Mouse (Mus musculus) gastrocnemius, postnatal 4 days (tissue): Measurements from ENCODE around the gene Capn5. TPM values are rescaled to one million over a fixed set of nuclear protein-coding genes. Genes with fewer than 3 reads are reported as not detected.
A peak's percentile ranks its signal among the peaks of the same experiment; 100 is the strongest.

Experiments used
- DNase-seq, 2 experiments: peaks; one replicate each; pipeline ENCODE4 v3.0.0; 2021 to 2022; ENCODE audit warnings: low spot score in 2 of 2, mixed read lengths in 2 of 2
- total RNA-seq, 2 experiments: library from RNA; stranded (reverse); gene quantifications; 2 replicates each; pipeline ENCODE4 v1.2.3; 2021

Capn5 gene
- total RNA-seq, 2 experiments from 2014 or later: 6.8 to 8.6 TPM

DNA sequence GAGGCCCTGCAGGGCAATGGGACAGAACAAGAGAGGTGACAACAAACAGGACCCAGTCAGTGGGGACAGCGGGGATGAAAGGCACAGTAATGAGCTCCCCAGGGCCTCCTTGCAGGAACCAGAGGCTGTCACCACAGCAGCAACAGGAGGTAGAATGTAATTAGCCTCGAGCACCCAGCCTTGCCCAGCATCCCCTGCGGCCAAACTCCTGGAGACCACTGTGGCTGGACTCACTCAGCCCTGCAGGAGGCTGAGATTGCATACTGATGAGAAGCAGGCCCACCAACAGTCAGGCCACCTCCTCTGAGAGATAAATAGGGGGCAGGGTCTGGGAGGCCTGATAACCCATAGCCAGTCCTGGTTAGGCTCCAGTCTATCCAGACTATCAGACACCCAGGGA is 28.3 kb downstream of the Capn5 start:
- DNase-seq: no peak

DNA sequence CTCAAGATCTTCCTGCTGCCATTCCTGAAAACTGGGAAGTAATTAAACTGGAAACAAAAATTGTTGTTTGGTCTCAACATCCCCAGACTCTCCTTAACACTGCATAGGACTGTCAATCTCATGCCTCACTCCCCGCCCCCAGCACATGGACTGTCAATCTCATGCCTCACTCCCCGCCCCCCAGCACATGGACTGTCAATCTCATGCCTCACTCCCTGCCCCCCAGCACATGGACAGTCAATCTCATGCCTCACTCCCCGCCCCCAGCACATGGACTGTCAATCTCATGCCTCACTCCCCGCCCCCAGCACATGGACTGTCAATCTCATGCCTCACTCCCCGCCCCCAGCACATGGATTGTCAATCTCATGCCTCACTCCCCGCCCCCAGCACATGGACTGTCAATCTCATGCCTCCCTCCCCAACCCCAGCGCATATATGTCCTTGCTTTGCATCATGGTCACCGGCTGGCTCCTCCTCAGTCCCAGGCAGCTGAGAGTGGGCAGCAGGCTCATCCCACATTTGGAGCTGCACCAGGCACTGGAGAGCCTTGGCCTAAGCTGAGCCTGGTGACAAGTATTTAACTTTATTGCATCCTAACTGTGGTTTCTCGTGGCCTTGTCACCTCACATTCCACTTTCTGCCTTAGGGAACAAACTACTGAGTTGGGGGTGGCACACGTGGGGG is 29.2 kb downstream of the Capn5 start:
- no peak for DNase-seq

DNA sequence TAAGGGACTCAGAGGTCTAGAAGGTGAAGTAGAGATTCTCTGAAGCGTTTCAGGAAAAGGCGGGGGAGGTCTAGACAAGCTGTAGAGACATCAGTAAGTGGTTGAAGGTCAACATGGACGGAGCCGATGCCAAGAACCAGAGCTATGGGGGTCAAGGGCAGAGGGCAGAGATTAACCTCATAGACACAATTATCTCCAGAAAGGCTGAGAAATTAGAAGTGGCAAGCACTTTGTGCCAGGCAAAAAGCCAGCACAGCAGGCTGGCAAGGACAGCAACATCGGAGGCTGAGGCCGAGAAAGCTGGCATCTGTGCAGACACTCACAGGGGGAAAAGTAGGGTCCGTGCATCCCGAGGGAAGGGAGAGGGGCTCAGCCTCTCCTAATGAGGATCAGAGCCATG is 30.3 kb downstream of the Capn5 start:
- no peak for DNase-seq

- no peak for DNase-seq
These were observed 31.6 kb downstream of the Capn5 start for GRCm38 (mm10) chr7:98146447-98146845.

GRCm38 (mm10) chr7:98145842-98146446 is 32.1 kb downstream of the Capn5 start:
- DNase-seq: no peak

GRCm38 (mm10) chr7:98145402-98145801 is 32.7 kb downstream of the Capn5 start, which contains the start of gene Omp:
Gene Omp, minus strand, starts transcription at chr7:98145502.
- DNase-seq: no peak

DNA sequence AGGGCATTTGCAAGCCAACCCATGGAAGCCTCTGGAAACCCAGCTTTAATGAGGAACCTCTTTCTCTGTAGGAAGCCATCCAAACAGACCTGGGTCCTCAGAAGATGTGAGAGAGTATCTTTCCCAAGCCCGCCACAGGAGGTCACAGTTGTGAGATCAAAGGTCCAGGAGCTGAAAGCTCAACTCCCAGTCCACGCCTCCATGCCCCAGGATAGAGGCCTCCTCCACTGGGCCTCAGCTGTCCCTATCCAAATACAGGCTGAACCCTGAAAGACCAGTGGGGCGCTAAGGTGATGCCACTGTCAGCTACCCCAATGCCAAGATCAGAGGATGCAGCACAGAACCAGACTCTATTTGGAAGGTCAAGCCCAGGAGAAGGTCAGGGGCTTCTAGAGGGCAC is 35.4 kb downstream of the Capn5 start:
- DNase-seq: no peak

- DNase-seq: no peak
These were observed 35.8 kb downstream of the Capn5 start for GRCm38 (mm10) chr7:98142247-98142646.

- DNase-seq: no peak
These were observed 36.9 kb downstream of the Capn5 start for GRCm38 (mm10) chr7:98141206-98141605.

DNA sequence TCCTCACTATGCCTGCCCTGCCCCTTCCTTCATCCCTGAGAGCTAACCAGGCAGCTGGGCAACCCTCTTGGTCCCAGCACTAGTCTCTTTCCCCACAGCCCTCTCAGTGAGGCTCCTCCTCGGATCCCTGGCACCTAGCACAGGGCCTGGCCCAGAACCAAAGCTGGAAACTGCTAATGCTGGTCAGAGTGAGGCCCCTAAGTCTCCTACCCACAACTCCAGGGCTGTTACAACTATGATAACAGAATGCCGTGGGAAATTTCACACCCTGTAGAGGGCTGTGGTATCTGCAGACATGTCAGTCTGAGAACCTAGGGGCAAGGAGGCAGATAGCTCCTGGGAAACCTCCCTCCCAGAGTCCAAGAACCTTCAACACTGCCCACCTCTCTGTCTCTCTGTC is 37.5 kb downstream of the Capn5 start:
- no peak for DNase-seq

GRCm38 (mm10) chr7:98139216-98139615 is 38.9 kb downstream of the Capn5 start:
- DNase-seq: no peak

DNA sequence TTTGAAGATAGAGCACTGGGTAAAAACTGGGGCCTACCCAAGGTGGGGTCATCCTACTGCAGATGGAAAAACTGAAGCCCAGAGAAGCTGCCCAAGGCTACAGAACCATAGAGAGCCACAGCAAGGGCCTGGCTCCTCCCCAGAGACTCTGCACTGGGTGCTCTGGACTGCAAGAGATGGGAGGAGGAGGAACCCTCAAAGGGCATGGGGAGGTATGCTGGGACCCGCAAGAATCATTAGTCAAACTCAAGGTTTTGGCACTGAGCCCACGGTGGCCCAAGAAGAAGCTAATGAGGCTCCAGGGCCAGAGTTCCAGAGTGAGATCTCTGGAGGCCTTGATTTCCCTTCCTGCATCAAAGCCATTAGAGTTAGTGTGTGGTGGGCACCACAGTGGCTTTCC is 40.1 kb downstream of the Capn5 start:
- no peak for DNase-seq

- DNase-seq: no peak
These were observed 40.5 kb downstream of the Capn5 start for GRCm38 (mm10) chr7:98137583-98137982.

DNA sequence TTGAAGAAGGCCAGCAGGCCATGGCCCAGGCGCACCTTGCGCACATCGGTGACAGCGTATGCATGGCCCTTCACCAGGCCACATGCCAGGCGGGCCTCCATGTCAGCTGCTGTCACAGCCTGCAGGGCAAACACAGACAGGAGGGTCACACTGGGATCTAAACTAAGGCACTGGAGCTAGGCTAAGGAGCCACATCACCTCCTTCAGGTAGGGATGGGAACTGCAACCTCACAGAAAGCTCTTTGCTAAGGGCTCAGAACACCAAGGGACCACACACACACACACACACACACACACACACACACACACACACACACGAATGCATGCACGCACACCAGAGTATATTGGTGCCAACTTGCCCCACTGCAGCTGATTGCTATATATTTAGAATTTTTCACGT is 46.3 kb downstream of the Capn5 start:
- no peak for DNase-seq

DNA sequence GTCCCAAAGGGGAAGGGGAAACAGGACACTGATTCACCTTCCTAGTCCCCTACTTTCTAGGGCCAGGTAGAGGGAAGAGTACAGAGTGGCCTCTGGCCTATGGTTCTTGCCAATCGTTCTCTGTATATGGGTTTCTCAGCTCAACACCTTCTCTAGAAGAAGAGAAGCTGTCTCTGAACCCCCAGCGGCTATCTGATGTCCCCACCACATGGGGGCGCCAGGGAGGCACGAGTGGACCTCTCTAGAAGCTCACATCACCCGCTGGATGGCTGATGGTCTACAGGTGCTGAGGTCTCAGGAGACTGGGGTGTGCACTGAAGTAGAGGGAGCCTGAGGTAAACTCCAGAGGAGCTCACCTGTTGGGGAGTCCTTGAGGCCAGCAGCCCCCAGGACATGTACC is 52.6 kb downstream of the Capn5 start:
- peak in 1 of 2 experiments; percentile 54 for DNase-seq

- DNase-seq: no peak
These were observed 53.4 kb downstream of the Capn5 start for GRCm38 (mm10) chr7:98124701-98125100.

DNA sequence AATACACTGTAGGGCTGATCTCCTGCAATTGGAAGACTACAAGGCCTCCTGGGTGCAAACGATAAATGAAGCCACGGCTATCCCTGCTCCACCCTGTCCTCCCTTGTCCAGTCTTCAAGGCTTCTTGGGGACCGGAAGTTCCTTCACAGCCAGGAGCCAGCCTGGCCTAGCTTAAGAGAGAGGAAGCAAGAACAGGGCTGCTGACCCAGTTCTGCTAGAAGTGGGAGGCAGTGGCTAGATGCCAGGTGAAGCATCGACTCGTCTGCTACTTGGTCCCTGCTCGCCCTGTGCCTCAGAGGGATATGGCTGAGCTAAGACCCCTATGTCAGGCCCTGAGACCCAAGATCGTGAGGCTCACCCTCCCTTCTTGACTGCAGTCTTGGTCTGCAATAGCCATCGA is 56.4 kb downstream of the Capn5 start:
- DNase-seq: no peak

DNA sequence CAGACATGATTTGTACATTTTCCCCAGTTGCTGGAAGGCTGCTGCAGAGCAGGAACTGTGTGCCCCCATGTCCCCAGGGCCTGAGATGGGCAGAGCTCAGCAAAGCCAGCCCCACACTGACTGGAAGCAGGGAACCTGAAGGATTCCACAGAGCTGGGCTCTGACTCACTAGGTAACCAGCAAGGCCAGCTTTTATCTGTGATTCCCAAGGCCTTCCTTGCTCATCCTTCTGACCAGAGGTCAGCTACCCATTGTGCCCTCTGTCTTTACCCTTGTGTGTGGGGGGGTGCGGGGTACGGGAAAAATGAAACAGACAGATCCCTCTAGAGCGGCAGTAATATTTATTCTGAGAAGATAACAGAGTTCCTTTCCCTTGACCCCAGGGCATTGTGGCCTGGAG is 56.8 kb downstream of the Capn5 start:
- DNase-seq: no peak

DNA sequence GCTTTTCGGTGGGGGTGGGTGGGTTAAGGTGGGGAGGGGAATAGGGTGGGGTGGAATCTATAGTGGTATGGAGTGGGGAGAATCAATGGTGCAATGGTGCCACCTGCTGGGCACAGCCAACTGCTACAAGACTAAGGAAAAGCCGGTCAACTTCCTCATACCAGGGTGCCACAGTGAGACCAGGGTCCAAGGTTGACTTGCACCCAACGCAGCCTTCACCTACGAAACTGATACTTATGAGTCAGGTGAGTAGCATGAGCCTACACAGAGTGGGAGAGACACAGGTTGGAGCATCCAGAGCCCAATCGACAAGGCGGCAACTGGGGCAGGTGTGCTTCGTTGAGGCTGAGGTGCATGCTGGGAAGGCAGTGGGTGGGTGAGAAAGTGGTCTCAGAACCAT is 57.7 kb downstream of the Capn5 start:
- DNase-seq: peak in 1 of 2 experiments; percentile 61

DNA sequence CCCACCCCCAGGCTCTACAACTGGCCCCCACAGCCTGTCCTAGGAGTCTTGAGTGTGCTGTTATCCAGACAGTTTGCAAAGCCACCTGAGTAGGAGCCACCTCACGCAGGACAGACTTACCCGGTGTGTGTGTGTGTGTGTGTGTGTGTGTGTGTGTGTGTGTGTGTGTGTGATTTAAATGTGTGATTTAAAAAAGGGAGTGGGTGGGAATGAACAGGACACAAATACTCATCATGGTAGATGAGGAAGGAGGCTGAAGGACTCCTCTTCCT is 58.2 kb downstream of the Capn5 start:
- DNase-seq: no peak

- no peak for DNase-seq
These were observed 58.7 kb downstream of the Capn5 start, which contains the start of gene Myo7a for GRCm38 (mm10) chr7:98119179-98119960. Gene Myo7a, minus strand, starts transcription at chr7:98119524.

DNA sequence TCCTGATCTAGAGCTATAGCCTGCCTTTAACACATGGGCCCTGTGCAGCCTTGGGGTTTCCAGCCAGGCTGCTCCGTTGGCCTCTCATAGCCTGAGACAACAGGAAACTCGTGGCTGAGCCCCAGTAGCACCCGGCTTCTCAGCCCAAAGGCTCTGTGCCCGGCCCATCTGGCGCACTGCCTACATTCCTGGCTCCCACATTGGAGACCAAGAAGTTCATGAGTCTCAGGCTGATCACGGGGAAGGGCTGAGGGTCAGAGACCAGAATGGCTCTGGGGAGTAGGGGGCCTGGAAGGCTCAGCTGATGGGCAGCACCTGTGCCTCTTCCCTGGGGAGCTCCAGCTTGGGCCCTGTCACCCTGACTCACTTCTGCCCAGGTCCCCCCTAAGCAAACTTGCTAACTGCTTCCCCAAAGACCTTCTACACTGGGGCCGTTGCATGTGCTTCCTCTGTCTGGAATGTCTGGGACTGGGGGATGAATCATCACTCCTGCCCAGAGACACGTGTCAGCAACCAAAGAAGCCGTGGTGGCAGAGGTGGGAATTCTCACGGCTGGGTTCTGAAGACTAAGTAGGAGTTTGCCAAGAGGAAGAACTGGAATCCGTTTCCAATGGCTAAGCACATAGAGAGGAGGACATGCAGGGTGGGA is 60.9 kb downstream of the Capn5 start:
- DNase-seq: peak in 1 of 2 experiments; percentile 83
